Comparison of ENCODE assay signal across 12 mouse cellular contexts in genomic region chr9:57299790-57300477, GRCm38 (mm10). TPM values are rescaled to one million over a fixed set of nuclear protein-coding genes. Genes with fewer than 3 reads are reported as not detected.
DNase-seq lines count a peak whose midpoint lies in the region; ATAC-seq and TF ChIP-seq lines count a peak whose summit lies in the region.
"Had no signal": no experiment of that assay in that cellular context is flagged by ENCODE, and none has a peak within 500 bp of the region (broad histone marks: within the 10 kb centered on the region; RNA-seq: fewer than 3 reads in every experiment).

No protein-coding gene starts in this region.

- no peak for DNase-seq in kidney, adult 9 months
- peak; percentile 43 for DNase-seq in liver, adult 2 months (ENCODE audit: extremely low read depth, low read depth, low spot score)
- DNase-seq in spleen, postnatal 36 days (ENCODE audit: low spot score in 2 of 2): peak; percentile 69 to 87
- no peak for DNase-seq in B cell, adult 2 months
- no peak for DNase-seq in Muller cell, postnatal 12 days (ENCODE audit: inconsistent ontology term)
- no peak for DNase-seq in frontal cortex, postnatal 10 days (ENCODE audit: low spot score in 2 of 2)

- H3K4me2 ChIP-seq in kidney, embryonic 16.5 days (replicated peaks; ENCODE audit: low read depth, low read length): no peak overlapping the region
- H3K4me2 ChIP-seq: forebrain, embryonic 15.5 days had no signal

- 52% methylated on average over 6 of the region's 6 CpGs for WGBS in kidney, embryonic 16.5 days
- 59% methylated on average over 6 of the region's 6 CpGs for whole genome bisulfite sequencing in liver, adult 2 months

- ATAC-seq in kidney, embryonic 16.5 days (ENCODE audit: low FRiP score, low TSS enrichment): peak; percentile 27
- ATAC-seq in common myeloid progenitor, adult 5-6 weeks (replicated peaks; ENCODE audit: low read depth, poor library complexity, severe bottlenecking): peak; percentile 80
- ATAC-seq: forebrain, embryonic 15.5 days; midbrain, embryonic 16.5 days; Patski had no signal

- 0 out of 2 replicates have a peak, but pooled peaks cover 5% of the 10 kb centered on the region for H3K4me1 ChIP-seq in kidney, embryonic 16.5 days (ENCODE audit: insufficient read depth, low read length)
- H3K4me1 ChIP-seq in liver, adult 2 months (ENCODE audit: control insufficient read depth, insufficient read depth, low read length): peaks cover 11% of the 10 kb centered on the region
- H3K4me1 ChIP-seq: forebrain, embryonic 15.5 days had no signal

- H3K9ac ChIP-seq in kidney, embryonic 16.5 days (replicated peaks; ENCODE audit: low read length): no peak overlapping the region
- no peak overlapping the region for H3K9ac ChIP-seq in liver, adult 2 months (ENCODE audit: low read depth, low read length)
- H3K9ac ChIP-seq: forebrain, embryonic 15.5 days had no signal

- H3K36me3 ChIP-seq in kidney, embryonic 16.5 days (ENCODE audit: insufficient read depth, low read length): no peaks in the 10 kb centered on the region
- H3K36me3 ChIP-seq in liver, adult 2 months (ENCODE audit: control insufficient read depth, insufficient read depth, low read length): no peaks in the 10 kb centered on the region
- H3K36me3 ChIP-seq: forebrain, embryonic 15.5 days; hindbrain, embryonic 10.5 days had no signal

- no peak for TF ChIP-seq CTCF in liver, adult 2 months (IDR thresholded peaks at IDR 0.05; ENCODE audit: low read depth, low read length)

- no peaks in the 10 kb centered on the region for H3K79me2 ChIP-seq in liver, adult 2 months (ENCODE audit: control insufficient read depth, insufficient read depth, low read length)

- no peak overlapping the region for H3K27ac ChIP-seq in kidney, embryonic 16.5 days (ENCODE audit: low read length)
- no peak overlapping the region for H3K27ac ChIP-seq in liver, adult 2 months (replicated peaks; ENCODE audit: insufficient read depth, low read depth, low read length)
- H3K27ac ChIP-seq: forebrain, embryonic 15.5 days; hindbrain, embryonic 10.5 days had no signal

- H3K9me3 ChIP-seq in kidney, embryonic 16.5 days (ENCODE audit: low read length): peaks cover under 1% of the 10 kb centered on the region; the same call in 1 of the 2 replicates
- H3K9me3 ChIP-seq: forebrain, embryonic 15.5 days had no signal

- no peak overlapping the region for H3K4me3 ChIP-seq in kidney, embryonic 16.5 days (ENCODE audit: low read length)
- H3K4me3 ChIP-seq in liver, adult 2 months (ENCODE audit: insufficient read depth, low read depth, low read length): no peak overlapping the region
- H3K4me3 ChIP-seq: forebrain, embryonic 15.5 days; hindbrain, embryonic 10.5 days had no signal

- no peak for TF ChIP-seq POLR2A in liver, adult 2 months (IDR thresholded peaks at IDR 0.05; ENCODE audit: extremely low read depth, insufficient read depth, low read length)

- no peaks in the 10 kb centered on the region for H3K27me3 ChIP-seq in kidney, embryonic 16.5 days (ENCODE audit: insufficient read depth, low read length)
- H3K27me3 ChIP-seq in liver, adult 2 months (ENCODE audit: control insufficient read depth, insufficient read depth, low read length): no peaks in the 10 kb centered on the region
- H3K27me3 ChIP-seq: forebrain, embryonic 15.5 days; Patski had no signal

RNA-seq across cellular contexts. Expression of gene 1700017B05Rik, which starts 37.5 kb away (rescaled TPM):
- 23.0 and 26.3 TPM in 2 replicates for polyA plus RNA-seq in kidney, embryonic 16.5 days (2015; fragmentation: Nextera tagmentation; extraction: Ambion mirVana)
- total RNA-seq in common myeloid progenitor, adult 5-6 weeks (2017): 19.6 and 31.9 TPM in 2 replicates
- total RNA-seq in liver, adult 2 months (2014; rRNA removed): 1.7 and 4.4 TPM in 2 replicates
- 4.9 and 6.3 TPM in 2 replicates for polyA plus RNA-seq in liver, adult 2 months (2012; rRNA removed)

Comparison
In these comparisons a context has a peak if more than half of its experiments do, and no peak if none do; other contexts are left out.
1. DNase-seq: peak in liver, adult 2 months (single experiment) and spleen, postnatal 36 days (2 of 2); none in kidney, adult 9 months (single experiment), B cell, adult 2 months (0 of 2), Muller cell, postnatal 12 days (single experiment) and frontal cortex, postnatal 10 days (0 of 2).